Mouse (Mus musculus) forebrain, postnatal 0 days (tissue): ENCODE data around the gene Paqr7. TPM values are rescaled to one million over a fixed set of nuclear protein-coding genes. Genes with fewer than 3 reads are reported as not detected.

Source experiments
- ATAC-seq: fragments of 200-750 bp; cut with Nextera tagmentation; 2 replicates; pipeline ENCODE4 v1.8.0; 2017; ENCODE audit warnings: mild to moderate bottlenecking, moderate library complexity
- DNase-seq: peaks from one replicate; pipeline ENCODE4 v3.0.0-alpha.2; 2015
- H3K27ac ChIP-seq: fragments of 300-500 bp; sonication (generic); 2 replicates; pipeline ENCODE4 v1.5.1; 2014; ENCODE audit warnings: low read depth, mild to moderate bottlenecking, antibody characterized with exemption, low read length, moderate library complexity, mixed read lengths
- H3K27me3 ChIP-seq: fragments of 300-500 bp; sonication (generic); 2 replicates; pipeline ENCODE4 v1.6.1; 2014; ENCODE audit warnings: mild to moderate bottlenecking, low read length, mixed read lengths; ENCODE audit not compliant: insufficient read depth
- H3K36me3 ChIP-seq: fragments of 300-500 bp; sonication (generic); 2 replicates; pipeline ENCODE4 v1.6.1; 2014; ENCODE audit warnings: mild to moderate bottlenecking, moderate library complexity; ENCODE audit not compliant: insufficient read depth
- H3K4me1 ChIP-seq: fragments of 300-500 bp; sonication (generic); 2 replicates; pipeline ENCODE4 v1.6.1; 2014; ENCODE audit warnings: antibody characterized with exemption; ENCODE audit not compliant: insufficient read depth
- H3K4me2 ChIP-seq: fragments of 300-500 bp; sonication (generic); 2 replicates; pipeline ENCODE4 v1.6.1; 2014; ENCODE audit warnings: low read depth, mild to moderate bottlenecking, moderate library complexity
- H3K4me3 ChIP-seq: fragments of 300-500 bp; sonication (generic); 2 replicates; pipeline ENCODE4 v1.5.1; 2014; ENCODE audit warnings: low read depth, low read length, mixed read lengths
- H3K9ac ChIP-seq: fragments of 300-500 bp; sonication (generic); 2 replicates; pipeline ENCODE4 v1.6.1; 2014; ENCODE audit warnings: mild to moderate bottlenecking
- H3K9me3 ChIP-seq: fragments of 300-500 bp; sonication (generic); 2 replicates; pipeline ENCODE4 v1.6.1; 2016; ENCODE audit warnings: low read length
- CTCF ChIP-seq: sonication (generic); IDR thresholded peaks from 2 replicates; pipeline ENCODE4 v1.5.1; 2016; ENCODE audit warnings: antibody characterized with exemption, control low read depth, low read depth
- WGBS: fragments of 180-500 bp; shearing (Covaris S2); extraction: QIAGEN DNeasy Blood & Tissue Kit; methylation state at CpG from one replicate; pipeline ENCODE4 v1.1.7; 2014; 5-methylcytosine and 5-hydroxymethylcytosine counted together
- microRNA-seq, 2 experiments: library from miRNA; unstranded; fragments of <30 nt; microRNA quantifications; one replicate each; pipeline ENCODE4; 2016
- polyA plus RNA-seq: library from polyadenylated mRNA; unstranded; fragments of >200 nt; fragmentation: Nextera tagmentation; extraction: Ambion mirVana; gene quantifications from 2 replicates; pipeline ENCODE4 v1.2.1, GENCODE M21; 2015
- total RNA-seq: library from RNA; depleted of rRNA; stranded (reverse); fragments of >200 nt; gene quantifications from 2 replicates; pipeline ENCODE4 v1.2.3, GENCODE M21; 2014; rRNA removed

Paqr7 gene
- total and polyA plus RNA-seq, 2 experiments from 2014 or later = 28.1 to 36.6 TPM

DNA sequence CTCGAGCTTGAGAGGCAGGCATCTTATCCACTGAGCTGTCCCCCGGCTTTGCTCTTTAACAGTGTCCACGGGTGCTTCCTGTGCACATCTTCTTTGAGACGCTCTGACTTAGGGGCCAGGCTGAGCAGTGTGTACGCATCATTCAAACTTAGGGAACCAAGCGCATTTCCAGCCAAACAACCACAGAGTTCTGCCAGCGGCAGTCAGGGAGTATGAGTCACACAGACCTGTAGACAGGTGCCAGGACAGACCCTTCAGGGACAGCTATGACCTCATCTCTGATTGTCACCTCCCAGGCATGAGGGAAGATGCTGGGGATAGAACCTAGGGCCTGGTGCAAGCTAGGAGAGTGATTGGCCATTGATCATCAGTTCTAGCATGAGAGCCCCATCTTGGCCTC is 62.7 kb downstream of the Paqr7 start:
- no peaks in the 10 kb centered on the region for H3K27me3 ChIP-seq
- ATAC-seq (no peak), DNase-seq (no peak)
- 0 out of 2 replicates have a peak, but pooled peaks cover 3% of the 10 kb centered on the region for H3K36me3 ChIP-seq
- 83% methylated on average over 7 of the region's 7 CpGs for WGBS
- TF ChIP-seq CTCF = no peak
- no peaks in the 10 kb centered on the region for H3K4me1 ChIP-seq
- no peak overlapping the region for H3K27ac ChIP-seq
- no peak overlapping the region for H3K9ac ChIP-seq
- no peaks in the 10 kb centered on the region for H3K9me3 ChIP-seq
- H3K4me2 ChIP-seq = no peak overlapping the region
- no peak overlapping the region for H3K4me3 ChIP-seq

Small RNA genes lying within 50 kb of the gene (microRNA-seq; reads per million reads assigned to microRNA genes)
- 0 to 0.98 reads per million in 2 experiments for gene Gm23634

Other genes with a start within 250 kb of the Paqr7 start
- gene Gm30191, start 249.8 kb upstream of the Paqr7 start, total RNA-seq = not detected in 2 replicates
- gene Gm30191, start 249.8 kb upstream of the Paqr7 start, polyA plus RNA-seq = 0.25 TPM in 1 of 2 replicates, not detected in the other
- 14.2 and 18.3 TPM in 2 replicates for gene Grrp1, start 242.6 kb upstream of the Paqr7 start, total RNA-seq
- 18.3 and 20.0 TPM in 2 replicates for gene Grrp1, start 242.6 kb upstream of the Paqr7 start, polyA plus RNA-seq
- 42.2 and 43.8 TPM in 2 replicates for gene Pdik1l, start 208.8 kb upstream of the Paqr7 start, total RNA-seq
- gene Pdik1l, start 208.8 kb upstream of the Paqr7 start, polyA plus RNA-seq = 21.7 and 28.9 TPM in 2 replicates
- gene Trim63, start 181.6 kb upstream of the Paqr7 start, total RNA-seq = 1.3 and 1.5 TPM in 2 replicates
- 0.18 and 0.31 TPM in 2 replicates for gene Trim63, start 181.6 kb upstream of the Paqr7 start, polyA plus RNA-seq
- gene Slc30a2, start 153.5 kb upstream of the Paqr7 start, total RNA-seq = 0.08 TPM in 1 of 2 replicates, not detected in the other
- gene Slc30a2, start 153.5 kb upstream of the Paqr7 start, polyA plus RNA-seq = 0.15 and 0.28 TPM in 2 replicates
- 0.95 and 1.4 TPM in 2 replicates for gene Extl1, start 112.8 kb upstream of the Paqr7 start, total RNA-seq
- 1.2 TPM in 2 replicates for gene Extl1, start 112.8 kb upstream of the Paqr7 start, polyA plus RNA-seq
- 11.1 and 18.0 TPM in 2 replicates for gene Pafah2, start 100.4 kb upstream of the Paqr7 start, total RNA-seq
- 6.4 and 7.6 TPM in 2 replicates for gene Pafah2, start 100.4 kb upstream of the Paqr7 start, polyA plus RNA-seq
- 2,537 and 3,460 TPM in 2 replicates for gene Stmn1, start 28.4 kb upstream of the Paqr7 start, total RNA-seq
- gene Stmn1, start 28.4 kb upstream of the Paqr7 start, polyA plus RNA-seq = 7,274 and 8,446 TPM in 2 replicates
- gene Aunip, start 14.3 kb downstream of the Paqr7 start, total RNA-seq = 1.2 and 1.8 TPM in 2 replicates
- 1.1 and 1.3 TPM in 2 replicates for gene Aunip, start 14.3 kb downstream of the Paqr7 start, polyA plus RNA-seq
- 116 and 119 TPM in 2 replicates for gene Mtfr1l, start 38.7 kb downstream of the Paqr7 start, total RNA-seq
- 191 and 194 TPM in 2 replicates for gene Mtfr1l, start 38.7 kb downstream of the Paqr7 start, polyA plus RNA-seq
- gene Selenon, start 55.5 kb downstream of the Paqr7 start, total RNA-seq = 17.1 and 17.9 TPM in 2 replicates
- gene Selenon, start 55.5 kb downstream of the Paqr7 start, polyA plus RNA-seq = 11.8 and 13.4 TPM in 2 replicates
- 8.3 and 9.9 TPM in 2 replicates for gene Man1c1, start 207.6 kb downstream of the Paqr7 start, total RNA-seq
- 1.7 and 2.4 TPM in 2 replicates for gene Man1c1, start 207.6 kb downstream of the Paqr7 start, polyA plus RNA-seq